Mouse (Mus musculus) left cerebral cortex, adult 9 months (tissue): ENCODE results near the gene Rarb.
"Not testable (repeated sequence)": the region's sequence is repeated elsewhere in the genome, so short reads cannot be mapped to it uniquely, and the experiment has no call there.

Experiments
- DNase-seq, 2 experiments: peaks; one replicate each; pipeline ENCODE4 v3.0.0; 2022; ENCODE audit warnings: low spot score in 2 of 2

Gene Rarb

DNA sequence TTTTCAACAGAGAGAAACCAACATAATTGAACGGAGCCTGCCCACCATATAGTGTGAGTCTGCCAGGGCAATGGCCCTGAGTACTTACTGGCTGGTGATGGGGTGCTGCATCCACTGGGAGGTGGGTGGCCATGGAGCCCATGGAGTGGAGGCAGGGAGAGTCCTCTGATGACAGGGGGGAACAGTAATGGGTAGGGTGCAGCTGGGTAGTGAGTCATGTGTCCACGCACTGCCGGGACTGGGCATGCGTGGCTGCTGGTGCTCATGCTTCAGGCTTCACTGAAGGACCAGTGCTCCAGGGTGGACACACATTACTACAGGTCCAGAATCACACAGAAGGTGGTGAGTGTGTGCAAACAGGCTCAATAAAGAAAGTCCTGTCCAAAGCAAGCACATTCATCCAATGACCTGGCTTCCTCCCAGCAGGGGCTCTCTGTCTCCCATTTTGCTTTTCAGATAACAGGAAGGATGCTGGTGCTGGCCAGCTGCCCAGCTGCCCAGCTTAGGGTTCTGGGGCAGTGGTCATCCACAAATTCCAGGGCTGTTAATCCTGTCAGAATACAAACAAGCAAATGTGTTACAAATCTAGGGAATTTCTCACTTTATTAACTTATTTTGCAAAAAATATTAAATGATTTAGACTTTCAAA lies at the start of gene Rarb:
Gene Rarb, minus strand, starts transcription at position 555 of the 649 bp plus-strand sequence.
- no peak for DNase-seq

DNA sequence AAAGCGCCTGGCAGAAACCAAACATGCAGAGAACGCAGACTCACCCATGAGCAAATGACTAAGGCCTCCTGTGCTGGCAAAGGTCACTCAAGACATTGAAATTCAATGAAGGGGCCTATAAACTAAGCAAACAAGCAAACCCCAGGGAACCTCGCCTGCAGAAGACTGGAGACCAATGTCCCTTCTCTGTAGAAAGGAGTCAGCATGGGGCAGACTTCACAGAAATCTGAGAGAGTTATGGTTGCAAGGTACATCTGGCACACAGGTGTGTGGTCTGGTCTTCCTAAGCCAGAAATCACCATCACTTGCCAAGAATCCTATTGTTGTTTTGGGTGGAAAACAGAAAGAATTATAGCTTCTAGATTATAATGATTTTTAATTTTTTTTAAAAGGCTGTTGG lies 23.1 kb upstream of the Rarb start:
- DNase-seq: no peak

DNA sequence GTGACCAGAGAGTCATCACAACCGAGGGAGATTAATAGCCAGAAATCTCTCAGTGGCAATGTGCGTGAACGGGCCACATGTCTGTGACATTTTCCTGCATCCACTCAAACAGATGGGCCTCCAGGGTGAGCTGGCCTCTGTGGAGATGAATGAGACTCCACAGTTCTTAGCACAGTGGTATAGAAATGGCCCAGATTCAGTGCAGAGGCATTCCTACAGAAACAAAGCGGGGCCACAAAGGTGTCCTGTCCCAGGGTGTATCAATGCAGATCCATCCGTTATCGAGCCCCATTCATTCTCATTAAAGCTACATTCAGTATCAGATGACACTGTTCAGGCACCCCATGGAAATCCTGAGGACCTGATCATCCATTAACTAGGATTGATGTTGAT lies 22.6 kb upstream of the Rarb start:
- no peak for DNase-seq

DNA sequence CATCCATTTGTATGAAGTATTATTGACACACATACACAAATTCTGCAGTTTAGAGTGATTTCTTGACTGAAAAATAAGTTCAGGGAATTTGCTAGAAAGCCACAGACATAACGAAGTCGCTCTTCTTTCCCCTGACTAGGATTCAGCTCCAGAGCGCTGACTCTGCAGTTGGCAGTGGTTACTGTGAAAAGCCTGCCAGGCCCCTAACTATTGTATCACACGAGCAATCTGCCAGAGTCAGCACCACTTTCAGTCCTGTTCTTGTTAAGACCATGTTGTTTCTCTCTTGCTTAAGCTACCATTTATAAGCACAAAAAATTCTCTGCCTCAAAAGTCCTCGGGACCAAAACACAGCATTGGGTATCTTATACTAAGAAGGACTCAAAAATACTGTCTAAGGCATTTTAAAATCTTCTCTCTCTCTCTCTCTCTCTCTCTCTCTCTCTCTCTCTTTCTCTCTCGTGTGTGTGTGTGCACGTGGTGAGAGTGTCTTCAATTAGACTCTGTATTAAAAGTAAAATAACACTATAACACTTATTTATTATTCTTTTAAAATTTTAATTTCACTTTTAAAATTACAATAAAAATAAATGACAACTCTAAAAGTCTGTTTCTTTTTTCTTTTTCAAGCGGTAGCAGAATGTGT lies 22.1 kb upstream of the Rarb start:
- DNase-seq: peak in 1 of 2 experiments; percentile 32

DNA sequence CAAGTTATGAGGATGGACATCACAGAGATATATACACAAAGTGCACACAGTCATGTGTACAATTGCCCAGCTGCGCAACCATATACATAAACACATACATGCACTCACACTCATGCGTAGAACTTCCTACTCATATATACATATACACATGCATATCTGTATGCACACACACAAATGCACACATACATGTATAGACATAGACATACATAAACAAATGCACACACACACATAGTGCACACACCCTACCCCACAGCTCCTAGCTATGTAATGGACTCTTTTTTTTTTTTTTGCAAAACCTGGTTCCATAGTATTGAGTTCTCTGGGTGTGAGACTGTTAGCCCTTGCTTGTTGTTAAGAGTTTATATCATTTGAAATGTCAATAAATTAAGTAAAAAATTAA lies 21.2 kb upstream of the Rarb start:
- DNase-seq: no peak

DNA sequence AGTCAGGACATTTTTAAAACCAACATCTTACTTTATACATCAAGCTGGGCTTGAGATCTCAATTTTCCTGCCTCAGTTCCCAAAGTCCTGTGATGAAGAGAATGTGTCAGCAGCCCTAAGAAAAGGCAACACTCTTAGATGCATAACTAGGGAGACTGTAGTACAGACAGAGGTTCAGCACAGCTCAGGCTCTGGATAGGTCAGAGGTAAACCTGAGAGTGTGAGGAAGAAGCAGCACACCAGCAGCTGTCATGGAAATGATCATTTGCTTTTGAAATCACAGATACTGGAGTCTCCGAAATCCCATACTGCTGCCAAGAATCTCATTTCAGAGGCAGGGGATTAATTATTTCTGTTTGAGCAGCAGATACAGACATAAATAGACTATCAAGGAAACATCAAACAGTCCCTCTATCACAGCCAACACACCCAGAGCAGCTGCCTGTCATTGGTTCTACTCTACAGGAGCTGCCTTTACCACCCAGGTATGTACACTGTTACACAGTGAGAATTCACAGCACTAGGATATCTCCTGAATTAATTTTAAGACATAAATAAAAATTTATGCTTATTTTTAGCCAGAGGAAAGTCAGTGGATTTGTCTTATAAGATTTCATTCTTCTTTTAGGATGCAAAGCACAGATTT lies 3.7 kb downstream of the Rarb start:
- DNase-seq: no peak

DNA sequence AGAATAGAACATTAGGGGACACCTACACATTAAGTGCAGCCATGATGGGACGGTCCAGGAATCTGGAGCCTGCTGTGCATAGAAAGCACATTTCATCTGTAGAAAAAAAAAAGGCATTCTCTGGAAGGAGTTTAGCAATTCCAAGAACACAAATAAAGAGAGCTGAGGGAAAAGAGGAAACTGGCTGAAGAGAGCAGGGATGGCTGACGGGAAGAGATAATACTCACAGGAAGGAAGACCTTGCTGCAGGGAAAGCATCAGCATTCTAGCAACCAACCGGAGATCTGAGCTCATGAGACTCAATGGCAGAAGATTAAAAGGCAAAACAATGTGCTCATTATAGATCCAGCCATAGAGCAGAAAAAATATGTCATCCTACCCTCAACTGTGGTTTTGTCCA lies 12.8 kb downstream of the Rarb start:
- no peak for DNase-seq

DNA sequence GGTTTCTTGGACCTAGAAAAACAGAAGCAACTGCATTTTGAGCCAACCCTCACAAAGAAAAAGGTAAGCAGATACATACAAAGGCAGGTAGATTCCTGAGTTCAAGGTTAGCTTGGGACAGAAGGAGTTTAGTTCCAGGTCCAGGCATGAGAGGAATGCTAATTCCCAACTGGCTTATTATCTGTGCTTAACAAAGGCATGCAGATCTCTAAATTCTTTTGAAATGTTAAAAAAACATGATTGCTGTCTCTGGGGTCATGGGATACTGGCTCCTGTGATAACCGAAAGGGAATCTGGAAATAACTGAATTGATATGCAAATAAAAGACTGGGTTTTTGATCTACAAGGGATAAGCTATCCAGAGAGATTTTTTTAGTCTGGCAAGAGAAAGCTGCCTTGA lies 28.8 kb downstream of the Rarb start:
- no peak for DNase-seq

DNA sequence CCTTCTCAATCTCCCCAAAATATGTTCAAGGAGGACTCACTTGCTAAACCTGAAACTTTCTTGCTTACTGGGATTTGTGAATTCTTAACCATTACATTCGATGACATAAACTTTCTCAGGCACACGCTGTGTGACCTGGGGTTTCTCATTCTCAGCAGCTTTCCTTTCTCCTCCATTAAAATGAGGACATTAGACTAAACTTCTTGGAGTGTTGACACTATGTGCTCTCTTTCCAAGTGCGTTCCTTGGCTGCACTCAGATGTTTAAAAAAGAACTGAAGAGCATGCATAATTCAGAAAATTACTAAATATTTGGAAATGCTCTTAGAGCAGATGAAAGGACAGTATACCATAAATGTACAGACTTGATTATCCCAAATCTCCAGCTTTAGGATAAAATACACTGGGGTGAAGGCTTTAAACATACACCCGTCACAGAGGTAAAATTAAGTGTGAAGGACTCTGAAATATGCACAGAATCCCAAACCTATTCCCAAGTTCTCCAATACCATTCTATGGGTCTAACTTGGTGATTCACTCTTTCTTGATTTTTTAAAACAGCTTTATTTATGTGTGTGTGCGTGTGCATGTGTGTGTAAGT lies 36.9 kb downstream of the Rarb start:
- no peak for DNase-seq

DNA sequence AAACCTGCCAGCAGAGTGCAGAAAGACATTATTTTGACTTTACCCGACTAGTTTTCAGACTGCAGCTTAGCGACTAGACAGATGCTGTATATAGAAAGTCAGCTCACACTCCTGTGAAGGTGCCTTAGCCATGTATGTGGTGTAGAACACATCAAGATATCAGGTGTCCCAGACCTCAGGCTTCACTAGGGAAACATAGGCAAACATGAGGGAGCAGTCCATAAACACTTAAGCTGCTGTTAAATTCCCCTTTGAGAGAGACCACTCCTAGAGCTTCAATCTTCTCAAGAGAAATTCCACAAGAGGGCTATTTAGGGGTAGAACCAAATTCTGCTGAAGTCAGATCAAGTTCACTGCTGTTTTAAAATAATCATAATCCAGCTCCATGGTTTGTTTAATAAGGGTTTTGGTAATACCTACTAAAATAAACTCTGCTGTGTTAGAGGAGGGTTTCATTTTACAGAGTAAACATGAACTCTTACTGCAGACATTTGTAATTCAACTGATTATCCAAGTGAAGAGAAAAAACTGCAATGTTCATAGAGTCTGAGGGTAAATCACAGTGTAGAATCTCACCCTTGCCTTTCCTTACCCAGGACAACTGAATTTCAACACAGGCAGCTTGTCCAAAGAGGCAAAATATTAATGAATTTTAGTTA lies 42.1 kb downstream of the Rarb start:
- DNase-seq: no peak

DNA sequence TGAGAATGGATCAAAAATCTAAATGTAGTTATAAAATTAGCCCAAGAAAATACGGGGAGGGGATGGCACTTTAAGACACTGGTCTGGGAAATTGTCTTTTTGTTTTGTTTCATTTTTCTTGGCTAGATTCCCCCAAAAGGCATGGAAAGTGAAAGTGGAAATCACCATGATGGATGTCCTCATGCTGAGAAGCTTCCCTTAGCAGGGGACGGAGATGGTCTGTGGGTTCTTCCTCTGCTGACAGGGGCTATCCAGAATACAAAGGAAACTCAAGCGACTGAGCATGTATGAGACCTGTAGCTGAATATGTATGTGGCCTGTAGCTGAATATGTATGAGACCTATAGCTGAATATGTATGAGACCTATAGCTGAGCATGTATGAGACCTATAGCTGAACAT lies 46.0 kb downstream of the Rarb start:
- DNase-seq: no peak

DNA sequence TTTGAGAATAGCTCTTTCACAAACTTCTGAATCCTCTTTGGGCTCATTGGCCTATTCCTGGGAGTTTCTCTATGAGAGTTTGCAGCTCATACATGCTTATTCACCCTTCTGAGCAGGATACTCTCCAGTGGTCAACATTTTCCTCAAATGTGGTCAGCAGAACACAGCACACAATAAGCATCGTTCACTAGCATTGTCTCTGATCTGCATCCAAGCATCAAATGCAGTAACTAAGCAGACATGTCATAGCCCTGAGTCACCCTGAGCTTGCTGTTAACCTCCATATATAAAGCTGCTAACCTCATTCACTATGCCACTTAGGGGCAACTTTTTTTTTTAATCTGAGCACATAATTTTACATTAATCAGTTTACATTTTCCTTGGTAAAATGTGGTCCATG lies 53.1 kb downstream of the Rarb start:
- no peak for DNase-seq

DNA sequence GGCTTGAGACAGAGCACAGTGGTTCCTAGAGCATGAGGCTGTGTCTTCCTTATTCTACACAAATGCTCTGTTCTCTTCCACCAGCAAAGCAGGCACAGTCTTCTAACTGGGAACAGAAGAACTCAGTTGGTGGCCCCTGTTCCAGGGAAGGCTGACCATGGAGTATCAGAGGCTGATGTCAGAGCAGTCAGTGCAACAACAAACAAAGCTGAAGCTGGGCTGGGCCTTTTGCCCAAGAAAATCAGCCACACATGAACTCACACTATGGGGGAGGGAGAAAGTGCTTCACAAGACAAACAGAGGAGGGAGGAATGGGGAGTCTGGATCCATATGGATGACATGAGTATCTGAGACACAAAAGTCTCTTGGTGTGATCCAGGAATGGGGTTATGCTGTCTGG lies 56.2 kb downstream of the Rarb start:
- no peak for DNase-seq

DNA sequence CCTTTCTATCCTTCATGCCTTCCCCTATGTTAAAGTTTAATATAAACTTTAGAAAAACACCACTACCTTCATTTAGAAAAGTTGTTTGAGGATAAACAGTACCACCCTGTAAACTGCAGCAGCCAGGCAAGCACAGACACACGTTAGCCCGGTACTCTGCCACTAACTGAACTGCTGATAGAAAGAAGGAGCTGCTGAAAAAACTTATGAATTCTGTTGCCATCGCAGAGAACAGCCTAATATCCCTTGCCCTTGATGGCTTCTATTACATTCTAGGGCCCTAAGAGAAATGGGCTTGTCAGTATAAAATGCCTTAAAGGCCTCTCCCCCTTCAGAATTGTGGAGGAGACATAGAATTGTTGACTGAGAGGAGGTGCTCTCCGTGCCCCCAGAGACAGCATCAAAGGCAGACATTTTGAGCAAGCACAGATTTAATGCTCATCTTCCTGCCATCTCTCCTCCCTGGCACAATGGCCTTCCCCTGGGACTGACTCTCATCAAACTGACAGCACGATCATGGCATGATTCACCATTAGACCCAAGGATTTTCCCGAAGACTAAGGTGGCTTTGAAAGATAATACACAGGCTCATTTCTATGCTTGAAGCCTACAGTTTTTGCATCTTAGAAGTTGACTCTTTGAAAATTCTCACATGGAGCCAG lies 60.1 kb downstream of the Rarb start:
- DNase-seq: no peak

DNA sequence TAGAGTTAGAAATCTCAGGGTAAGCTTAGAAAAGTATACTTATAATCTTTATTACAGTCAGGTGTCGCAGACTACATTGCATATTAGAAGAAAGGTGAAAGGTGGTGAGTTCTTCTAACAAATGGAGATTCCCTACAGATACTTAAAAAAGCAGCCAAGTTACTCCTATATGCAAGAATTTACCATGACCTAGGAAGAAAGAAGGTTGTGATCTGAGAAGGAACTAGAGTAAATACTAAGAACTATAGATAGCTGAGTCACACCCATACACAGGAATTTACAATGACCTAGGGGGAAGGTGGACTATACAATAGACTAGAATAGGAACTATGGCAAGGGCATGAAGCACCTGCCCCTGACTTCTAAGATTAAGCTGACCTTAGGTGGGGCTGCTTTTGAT lies 63.4 kb downstream of the Rarb start:
- DNase-seq: not testable (repeated sequence)

DNA sequence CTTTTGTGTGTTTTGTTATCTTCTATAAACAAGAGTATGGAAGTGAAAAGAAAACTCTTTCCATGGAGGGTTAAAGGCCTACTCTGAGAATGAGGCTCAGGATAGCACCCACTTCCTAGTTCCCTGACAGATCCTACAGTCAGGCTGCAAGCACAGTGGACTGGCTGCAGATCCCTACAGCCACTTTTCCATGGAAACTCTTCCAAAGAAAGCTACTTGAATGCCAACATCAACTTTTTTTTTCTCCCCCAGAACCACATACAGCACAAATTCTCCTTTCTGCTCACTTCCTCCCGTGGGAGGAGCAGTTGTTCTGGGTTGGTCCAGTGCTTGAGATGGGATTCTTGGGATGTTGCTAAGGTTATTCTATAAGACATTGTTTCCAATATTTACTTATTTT lies 66.3 kb downstream of the Rarb start:
- no peak for DNase-seq

DNA sequence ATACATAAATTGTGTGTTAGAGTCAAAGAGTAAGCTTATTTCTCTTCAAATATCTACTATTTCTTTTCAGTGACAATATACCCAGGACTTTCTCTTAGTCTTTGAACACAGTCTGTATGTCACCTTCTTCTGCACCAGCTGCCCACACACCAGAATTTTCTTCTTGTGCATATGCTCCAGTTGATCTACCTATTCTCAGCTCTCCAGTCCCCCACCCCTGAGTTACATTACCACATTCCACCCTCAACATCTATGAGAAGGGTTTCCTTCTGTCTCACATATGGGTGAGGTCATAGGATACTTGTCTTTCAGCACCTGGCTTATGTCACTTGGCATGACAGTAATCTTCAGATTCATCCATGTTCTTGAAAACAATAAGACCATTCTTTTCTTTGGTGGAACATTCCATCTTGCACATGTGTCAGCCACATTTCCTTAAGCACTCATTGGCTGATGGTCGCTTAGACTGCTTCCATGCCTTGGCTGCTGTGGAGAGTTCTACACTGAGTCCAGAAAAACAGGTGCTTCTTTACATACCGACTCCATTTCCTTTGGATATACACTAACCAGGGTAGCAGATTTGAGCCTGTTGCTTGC lies 71.9 kb downstream of the Rarb start:
- DNase-seq: peak; percentile 19 to 40

DNA sequence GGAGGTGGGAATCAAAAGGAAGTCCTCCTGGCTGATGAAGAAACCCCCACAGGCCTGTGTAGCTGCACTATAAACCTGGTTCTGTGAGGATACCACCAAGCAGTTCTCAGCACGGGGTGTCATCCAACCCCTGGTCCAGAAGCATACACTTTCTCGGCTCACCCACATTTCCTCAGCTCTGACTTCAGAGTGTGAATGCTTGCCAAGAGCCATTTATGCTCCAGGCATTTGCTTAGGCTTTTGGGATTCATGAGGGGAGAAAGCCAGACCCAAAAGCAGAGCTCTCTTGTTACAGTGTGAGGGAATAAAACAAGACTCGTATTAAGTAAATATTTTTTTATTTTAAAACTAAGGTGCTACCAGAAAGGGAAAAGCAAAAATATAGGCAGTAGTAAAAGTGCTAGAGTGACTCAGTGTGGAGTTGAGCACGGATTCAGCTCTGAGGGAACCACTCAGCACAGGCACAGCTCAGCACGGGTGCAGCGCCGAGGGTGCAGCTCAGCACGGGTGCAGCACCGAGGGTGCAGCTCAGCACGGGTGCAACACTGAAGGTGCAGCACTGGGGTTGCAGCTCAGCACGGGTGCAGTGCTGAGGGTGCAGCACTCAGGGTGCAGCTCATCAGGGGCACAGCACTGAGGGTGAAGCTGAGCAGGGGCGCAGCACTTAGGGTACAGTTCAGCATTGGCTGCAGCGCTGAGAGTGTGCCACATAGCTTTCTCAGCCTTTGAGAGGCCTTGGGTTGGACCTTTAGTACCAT lies 77.8 kb downstream of the Rarb start:
- DNase-seq: peak in 1 of 2 experiments; percentile 51

DNA sequence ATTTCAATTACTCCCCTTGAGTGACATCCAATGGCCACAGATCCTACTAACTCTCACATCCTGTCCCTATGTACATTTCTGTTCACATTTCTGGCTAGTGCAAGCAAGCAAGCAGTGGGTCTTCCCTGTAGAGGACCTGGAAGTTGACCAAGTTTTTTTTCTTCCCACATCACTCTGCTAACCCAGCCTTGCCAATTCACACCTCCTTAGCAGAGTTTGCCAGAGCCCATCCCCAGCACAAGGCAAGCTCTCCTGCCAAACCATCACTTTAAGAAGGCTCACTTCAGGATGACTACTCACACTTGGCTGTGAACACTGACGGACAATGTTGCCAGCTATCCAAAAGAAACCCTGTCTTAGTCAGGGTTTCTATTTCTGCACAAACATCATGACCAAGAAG lies 80.4 kb downstream of the Rarb start:
- DNase-seq: peak; percentile 44 to 58

DNA sequence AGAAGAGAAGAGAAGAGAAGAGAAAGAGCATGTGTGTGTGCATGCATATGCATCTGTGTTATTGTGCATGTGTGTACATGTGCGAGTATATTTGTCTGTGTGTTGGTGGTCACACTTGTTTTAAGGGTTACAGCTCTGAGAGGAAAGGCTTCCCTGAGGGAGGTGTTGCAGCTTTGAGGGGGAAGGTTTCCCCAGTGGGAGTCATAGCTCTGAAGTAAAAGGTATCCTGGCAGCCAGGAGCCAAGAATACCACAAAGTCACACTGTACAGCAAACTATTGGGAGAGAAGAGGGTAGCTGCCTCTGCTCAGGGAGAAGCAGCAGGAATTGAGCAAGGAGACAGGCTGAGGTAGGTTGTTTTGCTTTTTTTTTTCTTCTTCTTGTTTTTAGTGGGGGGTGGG lies 81.2 kb downstream of the Rarb start:
- DNase-seq: no peak
